Mouse (Mus musculus) olfactory bulb, adult 2 months (tissue): ENCODE measurements around the gene Irak1bp1.

Experiments
- CTCF ChIP-seq: fragments of 200-500 bp; IDR thresholded peaks from 2 replicates; pipeline ENCODE4 v1.5.1; 2012; ENCODE audit warnings: low read depth, mild to moderate bottlenecking, low read length, moderate library complexity; ENCODE audit not compliant: insufficient read depth
- POLR2A ChIP-seq: fragments of 200-500 bp; IDR thresholded peaks from 2 replicates; pipeline ENCODE4 v1.6.1; 2012; ENCODE audit warnings: mild to moderate bottlenecking, low read depth, low read length, moderate library complexity; ENCODE audit not compliant: insufficient read depth

DNA sequence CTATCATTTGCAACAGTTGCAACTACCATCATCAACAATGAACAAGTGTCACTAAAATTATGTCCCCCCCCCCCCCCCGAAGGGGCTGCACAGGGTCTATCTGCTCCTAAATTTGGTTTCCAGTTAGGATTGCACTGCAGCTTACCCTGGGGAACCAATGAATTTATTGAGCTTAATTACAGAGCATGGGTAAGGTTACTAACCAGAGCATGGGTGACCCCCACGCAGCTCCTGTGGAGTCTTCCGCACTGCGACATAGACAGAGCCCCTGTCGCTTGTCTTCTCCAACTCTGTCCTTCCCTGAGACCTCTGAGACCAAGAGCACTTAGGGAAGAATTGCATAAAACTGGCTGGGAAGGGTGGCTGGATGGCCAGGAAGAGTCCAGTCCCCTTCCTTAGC is 21.7 kb upstream of the Irak1bp1 start:
- TF ChIP-seq POLR2A (no peak), CTCF (no peak)
